Mouse (Mus musculus) cerebellum, adult 18-20 months (tissue): ENCODE data around the gene Kpna7.
A peak's percentile ranks its signal among the peaks of the same experiment; 100 is the strongest.
"Not testable (repeated sequence)": the region's sequence is repeated elsewhere in the genome, so short reads cannot be mapped to it uniquely, and the experiment has no call there.

Experiments
- DNase-seq, 2 experiments: peaks; one replicate each; pipeline ENCODE4 v3.0.0; 2021

Gene Kpna7

DNA sequence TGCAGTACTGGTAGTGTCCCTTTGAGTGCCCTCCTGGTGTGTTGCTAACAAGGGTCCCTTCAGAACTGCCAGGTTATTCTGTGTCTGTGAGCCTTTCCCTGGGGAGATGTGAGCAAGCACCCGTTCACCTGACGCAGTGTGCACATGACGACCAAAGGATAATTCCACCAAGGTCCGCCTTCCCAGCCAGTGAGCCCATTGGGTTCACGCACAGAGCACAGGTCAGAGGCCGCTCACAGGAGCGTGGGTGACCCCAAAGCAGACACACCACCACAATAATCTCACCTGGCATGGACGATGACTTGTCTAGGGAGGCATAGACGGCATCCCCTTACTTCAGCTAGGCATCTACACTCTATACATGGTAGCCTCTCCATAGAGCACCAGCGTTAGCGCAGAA, 17.6 kb upstream of the Kpna7 start:
- not testable (repeated sequence) for DNase-seq

DNA sequence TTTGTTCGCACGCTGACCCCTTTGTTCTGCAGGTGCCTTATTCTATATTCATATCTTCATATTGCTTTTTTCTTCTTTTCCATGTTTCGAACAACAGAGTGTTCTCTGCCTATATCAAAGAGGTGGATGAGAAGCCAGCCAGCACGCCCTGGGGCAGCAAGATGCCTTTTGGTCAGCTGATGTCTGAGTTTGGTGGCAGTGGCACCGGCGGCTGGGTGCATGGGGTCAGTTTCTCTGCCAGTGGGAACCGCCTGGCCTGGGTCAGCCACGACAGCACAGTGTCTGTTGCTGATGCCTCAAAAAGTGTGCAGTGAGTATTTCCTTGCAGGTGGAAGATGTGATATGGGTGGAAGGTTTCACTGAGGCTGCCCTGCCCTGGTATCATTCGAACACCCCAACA, 17.1 kb upstream of the Kpna7 start:
- no peak for DNase-seq

DNA sequence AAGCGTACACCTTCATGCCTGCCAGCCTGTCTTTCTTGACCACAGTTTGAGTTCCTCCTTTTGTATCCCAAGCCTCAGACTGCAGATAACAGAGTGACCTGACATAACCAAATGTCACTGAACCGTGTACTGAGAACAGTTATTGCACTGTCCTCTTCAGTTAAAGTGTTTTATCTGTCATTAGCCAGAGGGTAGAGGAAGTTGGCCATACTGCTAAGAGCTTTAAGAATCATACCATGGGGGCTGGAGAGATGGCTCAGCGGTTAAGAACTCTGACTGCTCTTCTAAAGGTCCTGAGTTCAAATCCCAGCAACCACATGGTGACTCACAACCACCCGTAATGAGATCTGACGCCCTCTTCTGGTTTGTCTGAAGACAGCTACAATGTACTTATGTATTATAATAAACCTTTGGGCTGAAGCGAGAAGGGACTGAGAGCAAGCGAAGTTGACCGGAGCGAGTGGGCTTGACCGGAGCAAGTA, 14.6 kb upstream of the Kpna7 start:
- no peak for DNase-seq

DNA sequence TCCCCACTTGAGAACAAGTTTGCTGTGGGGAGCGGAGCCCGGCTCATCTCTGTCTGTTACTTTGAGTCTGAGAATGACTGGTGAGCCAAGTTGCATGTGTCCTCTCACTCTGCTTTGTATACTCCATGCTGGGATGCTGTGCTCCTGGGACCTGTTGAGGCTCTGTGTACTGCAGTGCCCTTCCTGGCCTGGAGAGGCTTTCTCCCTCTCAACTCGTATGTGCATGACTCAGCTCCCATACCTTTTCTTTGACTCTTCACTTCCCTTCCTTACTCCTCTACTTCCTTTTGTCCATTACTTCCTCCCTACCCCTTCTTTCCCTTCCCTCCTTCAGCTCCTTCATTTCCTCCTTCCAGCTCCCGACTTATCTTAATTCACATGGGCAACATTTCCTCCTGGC, 12.4 kb upstream of the Kpna7 start:
- no peak for DNase-seq

DNA sequence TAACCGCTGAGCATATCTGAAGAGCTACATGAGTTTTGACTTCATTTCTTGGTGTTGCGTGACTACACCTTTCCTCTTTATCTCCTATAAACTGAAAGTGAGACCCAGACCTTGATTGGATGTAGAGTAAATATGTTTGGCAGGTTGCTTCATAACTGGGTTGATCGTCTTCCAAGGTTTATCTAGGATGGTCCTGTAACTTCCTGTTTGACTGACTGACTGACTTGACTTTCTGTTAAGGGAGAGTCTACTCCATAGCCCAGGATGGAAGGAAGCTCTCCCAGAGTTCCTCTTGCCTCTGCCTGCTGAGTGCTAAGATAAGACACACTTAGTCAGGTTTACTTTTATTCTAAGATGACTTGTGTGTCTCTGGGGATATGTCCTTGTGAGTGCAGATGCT, 6.0 kb upstream of the Kpna7 start:
- no peak for DNase-seq

DNA sequence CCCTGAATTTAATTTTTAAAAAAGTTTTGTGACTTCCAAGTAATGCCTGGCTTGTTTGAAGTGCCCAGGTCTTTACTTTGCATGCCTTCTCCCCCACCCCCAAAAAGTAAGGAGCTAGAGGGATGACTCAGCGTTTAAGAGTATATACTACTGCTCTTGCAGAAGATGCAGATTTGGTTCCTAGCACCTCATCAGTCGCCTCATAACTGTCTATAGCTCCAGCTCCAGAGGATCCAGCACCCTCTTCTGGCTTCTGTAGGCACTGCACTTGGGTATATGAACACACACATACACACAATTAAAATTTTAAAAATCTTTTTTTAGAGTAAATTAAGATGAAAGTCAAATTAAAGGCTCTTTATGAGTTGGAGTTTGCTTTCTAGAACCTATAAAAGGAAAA, 4.4 kb upstream of the Kpna7 start:
- DNase-seq, result no peak

DNA sequence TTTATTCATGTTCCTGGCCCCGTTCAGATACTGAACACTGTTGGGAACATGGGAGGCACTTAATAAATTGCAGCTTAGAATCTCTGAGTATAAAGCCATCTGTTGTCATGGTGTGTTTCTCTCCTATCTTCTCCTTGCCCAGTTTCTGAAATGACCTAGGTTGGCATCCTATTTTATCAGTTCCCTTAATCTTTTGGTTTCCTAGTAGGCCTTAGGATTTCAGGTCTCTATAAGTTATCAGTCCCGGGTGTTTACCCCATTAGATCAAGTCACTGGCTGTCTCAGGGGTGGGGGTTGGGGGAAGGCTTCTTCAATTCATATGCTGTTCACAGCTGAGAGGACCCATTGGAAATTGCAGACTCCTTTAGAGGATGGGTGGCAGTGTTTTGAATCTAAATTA, 992 bp upstream of the Kpna7 start:
- no peak for DNase-seq

DNA sequence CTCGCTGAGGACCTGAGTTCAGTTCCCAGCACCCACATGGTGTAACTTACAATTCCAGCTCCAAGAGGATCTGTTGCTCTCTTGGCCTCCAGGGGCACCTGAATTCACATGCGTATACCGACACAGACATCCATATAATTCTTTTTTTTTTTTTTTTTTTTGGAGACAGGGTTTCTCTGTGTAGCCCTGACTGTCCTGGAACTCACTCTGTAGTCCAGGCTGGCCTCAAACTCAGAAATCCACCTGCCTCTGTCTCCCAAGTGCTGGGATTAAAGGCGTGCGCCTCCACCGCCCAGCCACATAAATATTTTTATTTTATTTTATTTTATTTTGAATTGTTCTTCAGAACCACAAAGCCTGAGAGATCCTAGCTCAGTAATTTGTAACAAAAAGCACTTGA, 629 bp downstream of the Kpna7 start:
- not testable (repeated sequence) for DNase-seq

DNA sequence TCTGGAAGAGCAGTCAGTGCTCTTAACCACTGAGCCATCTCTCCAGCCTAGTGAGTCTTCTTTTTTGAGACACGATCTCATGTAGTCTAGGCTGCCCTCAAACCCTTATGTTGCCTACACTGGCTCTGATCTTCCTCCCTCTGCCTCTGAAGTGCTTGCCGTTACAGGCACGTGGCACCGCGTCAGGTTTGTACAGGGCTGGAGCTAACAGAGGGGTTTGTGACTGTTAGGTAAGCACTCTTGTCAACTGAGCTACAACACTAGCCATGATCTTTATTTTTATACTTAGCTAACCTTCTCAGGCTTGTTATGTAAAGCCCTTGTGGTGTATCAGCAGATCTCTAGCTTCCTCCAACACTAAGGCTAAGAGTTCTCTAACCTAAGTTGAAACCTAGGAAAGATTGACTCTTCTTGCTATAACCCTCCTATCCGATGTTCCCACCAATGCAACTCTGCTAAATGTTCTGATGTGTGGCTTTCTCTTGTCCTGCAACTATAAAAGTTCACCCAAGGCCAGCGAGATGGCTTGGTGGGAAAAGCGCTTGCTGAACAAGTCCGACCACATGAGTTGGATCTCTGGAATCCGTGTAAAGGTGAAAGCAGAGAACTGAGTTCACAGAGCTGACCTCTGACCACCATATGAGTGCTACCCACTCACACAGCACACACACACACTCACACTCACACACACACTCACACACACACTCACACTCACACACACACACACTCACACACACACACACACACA, 1.8 kb downstream of the Kpna7 start:
- DNase-seq, result no peak

DNA sequence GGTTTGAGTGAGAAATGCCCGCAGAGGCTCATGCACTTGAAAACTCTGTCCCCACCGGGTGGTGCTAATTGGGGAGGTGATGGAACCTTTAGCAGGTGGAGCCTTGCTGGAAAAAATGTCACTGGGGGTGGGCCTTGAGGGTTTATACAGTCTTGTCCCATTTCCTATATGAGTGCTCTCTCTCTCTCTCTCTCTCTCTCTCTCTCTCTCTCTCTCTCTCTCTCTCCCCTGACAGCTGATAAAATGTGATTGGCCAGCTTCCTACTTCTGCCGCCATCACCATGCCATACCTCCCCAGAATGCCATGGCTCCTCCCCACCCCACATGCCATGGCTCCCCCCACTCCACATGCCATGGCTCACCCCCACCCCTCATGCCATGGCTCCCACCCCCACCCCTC, 8.7 kb downstream of the Kpna7 start:
- DNase-seq, result no peak

DNA sequence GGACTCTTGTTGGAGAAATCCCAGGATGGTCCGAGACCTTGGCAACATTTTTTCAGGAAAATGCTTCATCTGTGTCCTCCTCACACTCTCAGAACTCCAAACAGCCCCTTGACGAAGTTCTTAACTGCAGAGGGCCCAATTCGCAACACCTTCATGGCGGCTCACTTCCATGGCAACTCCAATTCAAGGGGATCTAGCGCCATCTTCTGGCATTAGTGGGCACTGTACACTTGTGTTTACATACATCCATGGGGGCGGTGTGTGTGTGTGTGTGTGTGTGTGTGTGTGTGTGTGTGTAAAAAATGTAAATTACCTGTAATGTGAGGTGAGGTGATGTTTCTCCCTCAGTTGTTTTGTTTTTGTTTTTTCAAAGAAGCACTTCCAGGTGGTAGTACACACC, 12.5 kb downstream of the Kpna7 start:
- no peak for DNase-seq

DNA sequence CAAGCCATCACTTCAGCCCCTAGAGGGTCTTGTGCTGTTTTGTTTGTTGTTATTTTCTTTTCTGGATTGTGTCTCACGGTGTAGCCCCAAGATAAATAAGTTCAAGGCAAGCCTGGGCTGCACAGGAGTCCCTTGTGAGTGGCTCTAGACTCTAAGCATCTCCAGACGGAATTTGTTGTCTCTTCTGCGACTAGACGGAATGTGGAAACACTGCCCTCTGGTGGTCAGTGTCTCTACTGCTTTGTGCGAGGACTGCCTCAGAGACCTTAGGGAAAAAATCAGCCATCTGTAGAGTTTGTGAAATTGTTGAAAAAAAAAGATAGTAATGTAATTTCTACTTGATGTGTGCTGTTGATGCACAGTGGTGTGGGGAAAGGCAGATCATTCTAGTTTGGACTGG, 14.1 kb downstream of the Kpna7 start:
- peak; percentile 67 to 76 for DNase-seq

DNA sequence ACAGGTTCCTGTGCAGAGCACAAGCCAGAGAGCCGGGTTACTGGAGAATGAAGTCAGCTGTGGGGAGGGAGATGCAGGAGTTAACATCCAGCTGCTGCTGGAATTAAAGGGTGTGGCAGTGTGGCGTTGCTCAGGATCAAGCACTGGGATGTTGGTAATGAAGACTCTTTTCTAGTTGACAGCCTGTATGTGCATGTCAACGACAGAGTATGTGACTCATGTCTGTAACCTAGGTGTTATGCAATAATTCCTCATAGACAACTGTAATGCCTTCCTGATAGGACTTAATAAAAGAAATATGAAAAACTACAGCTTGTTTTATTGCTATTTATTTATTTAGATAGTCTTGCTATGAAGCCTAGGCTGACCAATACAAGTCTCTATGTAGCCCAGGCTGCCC, 15.0 kb downstream of the Kpna7 start:
- no peak for DNase-seq

DNA sequence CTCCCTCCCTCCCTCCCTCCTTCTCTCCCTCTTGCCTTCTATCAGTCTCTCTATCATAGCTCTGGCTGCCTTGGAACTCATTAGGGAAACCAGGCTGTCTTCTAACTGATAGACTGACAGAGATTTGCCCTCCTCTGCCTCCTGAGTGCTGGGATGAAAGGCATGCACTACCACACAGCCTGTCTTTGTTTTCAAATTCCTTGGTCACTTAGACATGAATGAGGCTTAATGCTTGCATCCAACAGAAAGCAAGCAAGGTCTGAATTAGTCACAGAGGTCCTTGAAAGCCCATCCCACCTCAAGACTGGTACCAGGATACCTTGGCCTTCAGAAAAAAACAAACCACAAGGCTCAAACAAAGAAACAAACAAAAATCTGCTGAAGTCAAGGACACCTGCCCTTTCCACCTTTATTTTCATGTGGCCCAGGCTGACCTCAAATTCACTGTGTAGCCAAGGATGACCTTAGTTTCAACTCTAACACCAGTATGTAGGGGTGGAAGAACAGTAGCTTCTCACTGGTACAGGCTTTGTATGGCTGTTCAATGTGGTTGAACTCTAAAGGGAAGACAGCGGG, 19.0 kb downstream of the Kpna7 start:
- DNase-seq, result no peak

DNA sequence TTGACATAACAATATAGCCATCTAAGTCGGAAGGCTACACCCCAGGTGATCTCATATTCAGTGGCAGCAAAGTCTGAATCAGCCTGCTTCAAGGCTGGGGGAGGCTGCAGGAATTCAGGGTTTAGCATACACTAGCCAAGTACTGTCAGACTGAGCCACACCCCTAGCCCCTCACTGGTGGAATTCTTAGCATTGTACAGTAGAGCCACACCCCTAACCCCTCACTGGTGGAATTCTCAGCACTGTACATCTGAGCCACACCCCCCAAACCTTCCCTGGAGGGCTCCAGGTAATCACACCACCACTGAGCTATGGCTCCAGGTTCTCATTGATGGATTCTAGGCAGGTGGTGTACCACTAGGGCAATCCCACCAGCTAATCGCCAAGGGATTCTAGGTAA, 24.3 kb downstream of the Kpna7 start:
- DNase-seq, result no peak

DNA sequence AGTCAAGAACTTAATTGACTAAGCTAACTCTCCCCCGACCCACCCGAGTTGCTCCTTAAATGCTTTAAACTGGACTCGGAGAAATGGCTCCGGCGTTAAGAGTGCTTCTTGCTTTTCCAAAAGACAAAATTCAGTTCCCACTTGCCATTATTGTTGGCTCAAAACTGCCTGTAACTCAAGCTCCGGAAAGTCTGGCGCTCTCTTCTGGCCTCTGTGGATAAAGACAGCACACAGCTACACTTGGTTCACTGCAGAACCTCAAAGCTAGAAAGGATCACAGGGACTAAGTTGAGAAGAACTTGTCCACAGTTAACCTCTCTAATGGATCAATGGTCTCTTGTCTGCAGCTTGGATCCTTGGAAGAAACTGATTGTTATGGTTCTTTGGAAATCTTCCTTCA, 25.1 kb downstream of the Kpna7 start:
- no peak for DNase-seq

DNA sequence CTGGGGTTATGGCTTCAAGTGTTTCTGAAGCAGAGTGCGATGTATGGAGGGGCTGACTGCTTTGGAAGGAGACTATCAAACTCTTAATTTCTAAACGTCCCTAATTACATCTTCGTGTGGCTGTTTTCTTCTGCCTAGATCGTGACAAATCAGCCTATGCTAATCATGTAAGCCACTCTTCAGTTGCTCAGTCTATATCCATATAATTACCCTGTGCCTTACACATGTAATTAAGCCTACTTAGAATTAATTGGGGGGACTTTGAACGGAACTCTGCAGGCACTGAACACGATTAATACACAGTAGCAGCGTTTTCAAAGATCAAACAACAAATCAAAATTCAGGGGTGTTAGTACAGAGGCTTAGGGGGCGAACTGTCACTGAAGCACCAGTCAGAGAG, 25.9 kb downstream of the Kpna7 start:
- DNase-seq, result no peak

DNA sequence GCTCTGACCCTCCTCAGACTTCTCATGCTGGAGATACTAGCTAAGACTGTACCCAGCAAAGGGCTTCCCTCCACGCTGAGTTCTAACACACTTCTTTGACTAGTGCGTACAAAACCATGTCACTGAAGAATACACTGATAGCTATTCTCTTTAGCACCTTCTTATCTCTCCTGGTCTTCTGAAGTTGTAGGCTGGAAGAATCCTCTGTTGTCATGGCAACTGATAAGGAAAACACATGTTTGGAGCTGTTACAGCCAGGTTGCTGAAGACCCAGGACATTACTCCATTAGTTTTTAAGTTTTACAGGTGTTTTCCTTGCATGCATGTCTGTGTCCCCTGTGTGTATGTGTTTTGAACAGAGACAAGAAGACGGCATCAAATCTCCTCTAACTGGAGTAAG, 29.6 kb downstream of the Kpna7 start:
- not testable (repeated sequence) for DNase-seq

DNA sequence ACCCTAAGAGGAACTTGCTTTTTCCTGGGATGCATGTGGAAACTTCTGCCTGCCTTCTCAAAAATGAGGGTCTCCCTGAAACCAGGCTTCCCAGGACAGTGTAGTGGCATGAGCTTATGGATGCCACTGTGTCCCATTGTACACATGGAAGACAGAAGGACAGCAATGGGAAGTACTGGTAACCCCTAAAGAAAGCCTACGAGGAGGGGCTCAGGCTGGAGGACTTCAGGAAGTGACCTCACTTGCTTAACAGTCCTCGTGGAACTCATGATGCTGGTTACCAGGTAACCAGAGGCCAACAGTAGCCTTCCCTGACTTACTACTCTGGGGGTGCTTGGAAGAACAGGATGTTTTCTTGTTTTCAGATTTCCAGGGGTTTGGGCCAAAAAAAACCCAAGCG, 41.1 kb downstream of the Kpna7 start, which contains the start of gene 1700018F24Rik:
TSS of gene 1700018F24Rik (plus strand) at position 301 of the 400 bp plus-strand sequence.
- not testable (repeated sequence) for DNase-seq

DNA sequence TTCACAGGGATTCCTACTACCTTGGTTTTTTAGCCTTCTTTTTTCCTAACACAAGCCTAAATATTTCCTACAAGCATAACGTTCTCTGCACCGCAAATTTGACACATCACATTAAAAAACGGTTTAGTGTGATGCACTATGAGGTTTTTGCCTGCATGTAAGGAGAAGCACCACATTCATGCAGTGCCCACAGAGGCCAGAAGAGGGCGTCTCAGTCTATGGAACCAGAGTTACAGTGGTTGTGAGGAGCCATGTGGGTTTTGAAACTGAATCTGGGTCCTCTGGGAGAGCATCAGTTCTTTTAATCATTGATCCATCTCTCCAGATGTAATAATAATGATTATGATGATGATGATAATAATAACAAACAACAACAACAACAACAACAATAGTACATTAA, 42.2 kb downstream of the Kpna7 start:
- peak in 1 of 2 experiments; percentile 1 for DNase-seq

DNA sequence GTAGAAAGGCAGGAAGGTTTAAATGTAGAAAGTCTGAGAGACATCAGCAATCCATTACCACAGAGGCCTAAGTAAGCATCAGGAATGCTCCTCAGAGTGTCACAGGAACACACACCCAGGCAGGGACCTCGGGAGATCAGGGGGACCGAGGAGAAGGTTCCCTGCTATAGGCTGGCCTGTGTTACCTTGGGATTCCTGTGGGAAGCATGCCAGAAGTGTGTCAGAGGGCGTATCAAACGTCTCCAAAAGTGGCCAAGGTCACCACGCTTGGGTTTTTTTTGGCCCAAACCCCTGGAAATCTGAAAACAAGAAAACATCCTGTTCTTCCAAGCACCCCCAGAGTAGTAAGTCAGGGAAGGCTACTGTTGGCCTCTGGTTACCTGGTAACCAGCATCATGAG, 51.4 kb downstream of the Kpna7 start, which contains the start of gene Gm4871:
TSS of gene Gm4871 (minus strand) at position 364 of the 400 bp plus-strand sequence.
- DNase-seq, result not testable (repeated sequence)

DNA sequence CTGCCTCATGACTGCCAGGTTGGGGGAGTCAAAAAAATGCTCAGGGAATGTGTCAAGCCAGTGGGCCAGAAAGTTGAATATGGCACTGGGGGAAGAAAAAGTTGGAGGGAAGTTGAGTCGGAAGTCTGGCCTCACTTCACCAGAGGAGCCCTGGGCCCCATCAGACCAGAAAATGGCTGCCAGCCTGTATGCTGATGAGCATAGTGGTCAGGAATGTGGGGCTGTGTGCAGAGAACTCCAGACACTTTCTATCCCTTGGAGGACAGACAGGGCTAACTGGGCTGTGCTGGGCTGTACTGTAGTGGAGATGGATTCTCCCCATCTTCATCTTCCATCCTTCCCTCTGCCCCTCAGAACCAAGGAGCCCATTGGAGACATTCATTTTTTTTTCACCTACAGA, 53.4 kb downstream of the Kpna7 start:
- not testable (repeated sequence) for DNase-seq

DNA sequence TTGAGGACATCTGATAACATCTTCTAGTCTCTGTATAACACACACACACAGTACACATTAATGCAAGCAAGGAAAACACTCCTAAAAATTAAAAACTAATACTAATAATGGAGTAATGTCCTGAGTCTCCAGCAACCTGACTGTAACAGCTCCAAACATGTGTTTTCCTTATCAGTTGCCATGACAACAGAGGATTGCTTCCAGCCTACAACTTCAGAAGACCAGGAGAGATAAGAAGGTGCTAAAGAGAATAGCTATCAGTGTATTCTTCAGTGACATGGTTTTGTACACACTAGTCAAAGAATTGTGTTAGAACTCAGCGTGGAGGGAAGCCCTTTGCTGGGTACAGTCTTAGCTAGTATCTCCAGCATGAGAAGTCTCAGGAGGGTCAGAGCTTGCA, 63.1 kb downstream of the Kpna7 start:
- not testable (repeated sequence) for DNase-seq

DNA sequence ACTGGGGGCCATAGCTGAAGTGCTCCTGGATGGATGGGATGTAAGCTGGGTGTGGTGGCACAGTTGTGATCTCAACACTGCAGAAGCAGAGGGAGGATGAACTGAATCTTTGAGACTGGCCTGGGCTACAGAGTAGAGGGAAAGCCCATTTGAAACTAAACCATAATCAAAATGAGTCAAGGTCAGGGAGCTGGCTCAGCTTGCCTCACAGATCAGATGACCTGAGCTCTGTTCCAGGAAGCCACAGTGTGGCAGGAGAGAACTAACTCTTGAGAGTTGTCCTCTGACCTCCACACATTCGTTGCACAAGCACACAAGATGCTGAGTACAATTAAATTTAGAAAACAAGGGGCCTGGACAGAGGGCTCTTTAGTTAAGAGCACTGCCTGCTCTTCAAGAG, 63.6 kb downstream of the Kpna7 start:
- DNase-seq, result not testable (repeated sequence)

DNA sequence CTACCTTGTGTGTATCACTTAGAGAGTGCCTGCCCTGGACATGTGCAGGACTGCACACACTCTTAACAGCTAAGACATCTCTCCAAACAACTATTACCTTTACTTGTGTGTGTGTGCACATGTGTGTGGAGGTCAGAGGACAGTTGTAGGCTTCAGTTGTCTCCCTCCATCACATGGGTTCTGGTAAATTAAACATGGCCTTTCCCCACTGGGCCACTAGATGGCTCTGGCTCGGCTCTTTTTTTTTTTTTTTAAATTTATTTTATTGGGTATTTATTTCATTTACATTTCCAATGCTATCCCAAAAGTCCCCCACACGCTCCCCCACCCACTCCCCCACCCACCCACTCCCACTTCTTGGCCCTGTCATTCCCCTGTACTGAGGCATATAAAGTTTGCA, 67.1 kb downstream of the Kpna7 start:
- DNase-seq, result not testable (repeated sequence)
